Mouse (Mus musculus): ENCODE measurements around the gene Folr2.

Folr2 gene

GRCm38 (mm10) chr7:101822836-101823757 lies 33.9 kb downstream of the Folr2 start:
- DNase-seq, result peak in 1 of 2 experiments; percentile 41

GRCm38 (mm10) chr7:101821571-101822501 lies 35.2 kb downstream of the Folr2 start:
- DNase-seq, result peak; percentile 61

DNA sequence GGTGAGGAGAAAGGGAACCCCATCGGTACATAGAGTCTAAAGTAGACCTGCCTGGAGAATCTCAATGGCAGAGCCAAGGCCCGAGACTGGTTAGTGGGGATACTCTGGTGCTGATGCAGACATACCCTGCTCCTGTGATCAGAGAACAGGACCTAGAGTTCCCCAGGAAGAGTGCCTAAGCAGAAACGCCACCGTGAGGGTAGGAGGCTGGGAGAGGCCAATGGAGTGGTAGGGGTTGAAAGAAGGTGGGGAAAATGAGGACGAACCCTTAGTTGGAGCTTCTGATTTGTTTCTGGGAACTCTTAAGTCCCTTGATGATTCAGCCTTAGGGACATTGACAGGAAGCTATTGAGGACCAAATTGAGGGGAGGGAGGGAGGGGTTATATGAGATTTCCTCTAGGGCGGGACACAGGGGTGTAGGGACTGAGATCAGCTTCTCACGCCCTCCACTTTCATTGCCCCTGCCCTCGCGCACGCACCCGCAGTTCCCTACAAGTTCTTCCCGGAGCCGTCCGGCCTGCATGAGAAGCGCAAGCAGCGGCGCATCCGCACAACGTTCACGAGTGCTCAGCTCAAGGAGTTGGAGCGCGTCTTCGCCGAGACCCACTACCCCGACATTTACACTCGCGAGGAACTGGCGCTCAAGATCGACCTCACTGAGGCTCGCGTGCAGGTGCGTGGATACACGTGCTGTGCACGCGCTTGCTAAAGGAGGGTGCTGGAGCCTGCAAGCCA lies 36.5 kb downstream of the Folr2 start:
- no peak for DNase-seq

DNA sequence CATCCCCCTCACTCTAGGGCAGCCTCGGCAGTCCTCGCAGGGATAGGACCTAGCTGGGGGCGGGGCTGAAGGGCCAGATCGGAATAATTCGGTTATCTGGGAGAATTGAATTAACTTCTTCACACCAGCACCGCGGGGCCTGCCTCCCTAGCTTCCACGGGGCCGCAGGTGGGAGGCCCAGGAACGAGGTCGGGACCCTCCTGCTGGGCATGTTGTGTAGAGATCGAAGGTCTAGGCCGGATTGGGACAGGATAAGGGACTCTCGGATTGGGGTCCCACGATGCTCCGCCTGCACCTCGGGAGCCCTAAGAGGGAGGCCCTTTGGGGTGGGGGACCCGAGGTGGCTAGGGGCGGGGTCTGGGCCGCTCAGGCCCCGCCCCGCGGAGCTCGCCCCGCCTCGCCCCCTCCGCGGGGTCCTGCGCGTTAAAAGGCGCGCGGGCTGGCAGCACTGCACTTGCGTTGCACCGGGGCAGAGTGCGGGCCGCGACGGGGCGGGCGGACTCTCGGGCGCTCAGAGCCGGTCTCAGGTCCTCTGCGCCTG lies 39.1 kb downstream of the Folr2 start, which contains the start of gene Phox2a:
Gene Phox2a, plus strand, starts transcription at position 453 of the 541 bp plus-strand sequence.
- DNase-seq, result no peak

Measured in cerebellum, postnatal 10 days (tissue).